Mouse (Mus musculus) limb, embryonic 14.5 days (tissue): ENCODE measurements around the gene Prkar1a. TPM values are rescaled to one million over a fixed set of nuclear protein-coding genes. Genes with fewer than 3 reads are reported as not detected.

Experiments
- ATAC-seq: fragments of 200-750 bp; cut with Nextera tagmentation; 2 replicates; pipeline ENCODE4 v1.8.0; 2017; ENCODE audit warnings: low read depth, moderate number of reproducible peaks, moderate TSS enrichment; ENCODE audit not compliant: low FRiP score
- DNase-seq: peaks from one replicate; pipeline ENCODE4 v3.0.0-alpha.2; 2015; ENCODE audit warnings: low spot score
- H3K27ac ChIP-seq: fragments of 300-500 bp; sonication (generic); replicated peaks from 2 replicates; pipeline ENCODE4 v1.5.1; 2014; ENCODE audit warnings: low read depth, mild to moderate bottlenecking, low read length, moderate library complexity, mixed read lengths
- H3K27me3 ChIP-seq: fragments of 300-500 bp; sonication (generic); 2 replicates; pipeline ENCODE4 v1.6.1; 2014; ENCODE audit warnings: low read length, mixed read lengths; ENCODE audit not compliant: control insufficient read depth, insufficient read depth
- H3K36me3 ChIP-seq: fragments of 300-500 bp; sonication (generic); 2 replicates; pipeline ENCODE4 v1.6.1; 2014; ENCODE audit warnings: mild to moderate bottlenecking, low read length, moderate library complexity, mixed read lengths; ENCODE audit not compliant: control insufficient read depth, insufficient read depth
- H3K4me1 ChIP-seq: fragments of 300-500 bp; sonication (generic); 2 replicates; pipeline ENCODE4 v1.6.1; 2014; ENCODE audit warnings: antibody characterized with exemption, low read length, mixed read lengths; ENCODE audit not compliant: control insufficient read depth, insufficient read depth
- H3K4me2 ChIP-seq: fragments of 300-500 bp; sonication (generic); replicated peaks from 2 replicates; pipeline ENCODE4 v1.6.1; 2014; ENCODE audit warnings: low read depth, mild to moderate bottlenecking, low read length, moderate library complexity; ENCODE audit not compliant: severe bottlenecking
- H3K4me3 ChIP-seq: fragments of 300-500 bp; sonication (generic); replicated peaks from 2 replicates; pipeline ENCODE4 v1.5.1; 2014; ENCODE audit warnings: low read length
- H3K9ac ChIP-seq: fragments of 300-500 bp; sonication (generic); 2 replicates; pipeline ENCODE4 v1.6.1; 2014; ENCODE audit warnings: mild to moderate bottlenecking, low read depth, low read length, moderate library complexity; ENCODE audit not compliant: severe bottlenecking
- H3K9me3 ChIP-seq: fragments of 300-500 bp; sonication (generic); 2 replicates; pipeline ENCODE4 v1.6.1; 2016; ENCODE audit warnings: low read length; ENCODE audit not compliant: control insufficient read depth
- POLR2A ChIP-seq: fragments of 200-500 bp; IDR thresholded peaks from 2 replicates; pipeline ENCODE4 v1.8.0; 2012; ENCODE audit warnings: inconsistent platforms, mild to moderate bottlenecking, moderate library complexity, borderline replicate concordance; ENCODE audit not compliant: insufficient read depth, insufficient read length; ENCODE audit errors: extremely low read depth
- WGBS: fragments of 180-500 bp; shearing (Covaris S2); extraction: QIAGEN DNeasy Blood & Tissue Kit; methylation state at CpG from one replicate; pipeline ENCODE4 v1.1.7; 2014; 5-methylcytosine and 5-hydroxymethylcytosine counted together
- polyA plus RNA-seq, 2 experiments: library from polyadenylated mRNA; depleted of rRNA in 1 of 2; stranded (reverse) in 1 of 2; unstranded in 1 of 2; fragments of >200 nt; fragmentation: Nextera tagmentation in 1 of 2; extraction: Ambion mirVana in 1 of 2; gene quantifications; 2 replicates each; pipeline versions ENCODE4 v1.2.1 to v1.2.3; 2012 to 2014

Gene Prkar1a
- polyA plus RNA-seq, 2 experiments = 194 to 359 TPM

GRCm38 (mm10) chr11:109703845-109704244, 54.6 kb downstream of the Prkar1a start:
- no peak for TF ChIP-seq POLR2A

GRCm38 (mm10) chr11:109704311-109705205, 55.4 kb downstream of the Prkar1a start:
- Histone ChIP-seq H3K27me3 (no peaks in the 10 kb centered on the region), H3K36me3 (no peaks in the 10 kb centered on the region), H3K4me1 (0 out of 2 replicates have a peak, but pooled peaks cover 3% of the 10 kb centered on the region), H3K9me3 (no peaks in the 10 kb centered on the region), H3K27ac (no peak overlapping the region), H3K9ac (no peak overlapping the region), H3K4me3 (no peak overlapping the region), H3K4me2 (no peak overlapping the region)
- ATAC-seq = no peak
- WGBS = 89% methylated on average over 22 of the region's 22 CpGs
- TF ChIP-seq POLR2A = no peak
- no peak for DNase-seq

More at GRCm38 (mm10) chr11:109703845-109704244, 54.6 kb downstream of the Prkar1a start:
- Histone ChIP-seq H3K27me3 (no peaks in the 10 kb centered on the region), H3K36me3 (no peaks in the 10 kb centered on the region), H3K4me1 (0 out of 2 replicates have a peak, but pooled peaks cover 3% of the 10 kb centered on the region), H3K4me3 (no peak overlapping the region), H3K9me3 (no peaks in the 10 kb centered on the region), H3K9ac (no peak overlapping the region), H3K27ac (no peak overlapping the region), H3K4me2 (no peak overlapping the region)
- no peak for DNase-seq
- 66% methylated on average over 9 of the region's 9 CpGs for WGBS
- no peak for ATAC-seq

- Histone ChIP-seq H3K9me3 (no peaks in the 10 kb centered on the region), H3K4me2 (no peak overlapping the region), H3K4me1 (0 out of 2 replicates have a peak, but pooled peaks cover 3% of the 10 kb centered on the region), H3K36me3 (no peaks in the 10 kb centered on the region), H3K4me3 (no peak overlapping the region), H3K27me3 (no peaks in the 10 kb centered on the region), H3K27ac (no peak overlapping the region), H3K9ac (no peak overlapping the region)
- no peak for ATAC-seq
- TF ChIP-seq POLR2A = no peak
- 82% methylated on average over 9 of the region's 9 CpGs for WGBS
- no peak for DNase-seq
These were observed 56.3 kb downstream of the Prkar1a start for GRCm38 (mm10) chr11:109705336-109706054.

DNA sequence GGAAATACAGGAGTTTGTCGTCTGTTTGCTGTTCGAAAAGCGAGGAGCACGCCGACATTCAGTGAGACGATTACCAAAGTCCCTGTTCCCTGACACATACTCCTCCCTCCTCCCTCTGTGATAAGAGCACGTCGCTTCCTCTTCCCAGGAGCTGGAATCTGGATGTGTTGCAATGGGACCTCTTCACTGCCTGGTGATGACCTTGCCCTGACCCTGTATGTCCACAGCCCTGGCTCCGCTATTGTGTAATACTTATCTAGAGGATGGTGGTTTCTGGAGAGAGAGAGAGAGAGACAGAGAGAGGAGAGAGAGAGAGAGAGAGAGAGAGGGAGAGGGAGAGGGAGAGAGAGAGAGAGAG, 56.8 kb downstream of the Prkar1a start:
- Histone ChIP-seq H3K9ac (no peak overlapping the region), H3K9me3 (no peaks in the 10 kb centered on the region), H3K4me2 (no peak overlapping the region), H3K36me3 (no peaks in the 10 kb centered on the region), H3K27me3 (no peaks in the 10 kb centered on the region), H3K27ac (no peak overlapping the region), H3K4me3 (no peak overlapping the region), H3K4me1 (0 out of 2 replicates have a peak, but pooled peaks cover 3% of the 10 kb centered on the region)
- WGBS = 74% methylated on average over 9 of the region's 9 CpGs
- DNase-seq = no peak
- ATAC-seq = no peak
- no peak for TF ChIP-seq POLR2A

DNA sequence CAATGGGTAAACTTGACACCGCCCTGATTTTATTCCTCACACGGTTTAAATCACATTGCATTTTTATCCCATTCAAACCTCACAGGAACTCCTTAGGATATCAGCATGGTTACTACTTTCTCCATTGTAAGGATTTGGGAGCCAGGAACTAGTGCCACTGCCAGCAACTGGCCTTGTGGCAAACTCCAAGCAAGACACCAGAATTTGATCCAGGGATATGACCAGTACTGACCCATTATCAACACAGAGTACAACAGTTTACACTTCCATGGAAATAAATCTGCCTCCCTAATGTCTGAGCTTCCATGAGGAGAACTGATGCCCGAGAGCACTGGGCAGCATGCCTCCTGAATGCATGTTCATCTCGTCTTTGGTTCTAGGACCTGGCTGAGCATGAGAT, 57.4 kb downstream of the Prkar1a start:
- Histone ChIP-seq H3K4me1 (0 out of 2 replicates have a peak, but pooled peaks cover 3% of the 10 kb centered on the region), H3K27ac (no peak overlapping the region), H3K4me2 (no peak overlapping the region), H3K9ac (no peak overlapping the region), H3K27me3 (no peaks in the 10 kb centered on the region), H3K36me3 (no peaks in the 10 kb centered on the region), H3K4me3 (no peak overlapping the region), H3K9me3 (no peaks in the 10 kb centered on the region)
- WGBS = 77% methylated on average over 4 of the region's 4 CpGs
- no peak for TF ChIP-seq POLR2A
- DNase-seq (no peak), ATAC-seq (no peak)
